Mouse (Mus musculus): ENCODE results near the gene Inpp5f.
"Not testable (repeated sequence)": the region's sequence is repeated elsewhere in the genome, so short reads cannot be mapped to it uniquely, and the experiment has no call there.

Gene Inpp5f

DNA sequence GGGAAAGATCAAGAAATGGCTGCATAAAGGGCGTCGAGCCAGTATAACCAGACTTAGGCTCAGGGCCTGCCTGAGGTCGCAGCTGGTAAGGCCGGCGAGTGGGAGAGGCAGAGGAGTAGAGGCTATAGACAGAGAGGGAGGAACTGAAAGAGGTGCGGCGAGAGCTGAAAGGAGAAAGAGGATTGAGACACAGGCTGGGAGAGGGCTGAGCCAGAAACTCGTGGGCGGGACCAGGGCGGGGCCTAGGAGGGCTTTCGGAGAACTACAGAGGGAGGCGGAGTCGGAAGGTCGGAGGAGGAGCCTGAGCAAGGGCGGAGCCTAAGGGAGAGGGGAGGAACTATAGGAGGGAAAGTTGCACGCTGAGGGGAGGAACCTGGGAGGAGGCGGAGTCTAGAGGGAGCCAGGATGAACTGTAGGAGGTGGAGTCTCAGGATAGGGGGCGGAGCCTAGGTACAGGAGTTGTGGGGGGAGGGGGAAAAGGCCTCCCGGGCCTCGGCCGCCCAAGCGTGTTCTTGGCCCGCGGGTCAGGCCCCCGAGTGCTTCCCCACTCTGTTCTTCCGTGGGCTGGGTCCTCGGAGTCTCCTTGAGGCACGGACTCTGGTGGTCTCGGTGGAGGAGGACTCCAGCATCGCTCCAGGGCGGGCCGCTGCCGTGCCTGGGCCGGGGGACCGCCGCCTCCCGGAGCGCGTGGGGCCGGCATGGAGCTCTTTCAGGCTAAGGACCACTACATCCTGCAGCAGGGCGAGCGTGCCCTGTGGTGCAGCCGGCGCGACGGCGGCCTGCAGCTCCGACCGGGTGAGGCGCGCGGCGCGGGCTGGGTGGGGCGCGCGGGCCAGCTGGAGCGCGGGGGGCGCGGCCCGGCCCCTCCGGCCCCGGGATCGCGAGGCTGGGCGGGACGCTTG, at the start of gene Inpp5f:
Gene Inpp5f (plus strand): TSS at position 432 of the 902 bp plus-strand sequence.
- DNase-seq: peak; percentile 97 to 98

- peak in 1 of 2 experiments; percentile 53 for DNase-seq
Measured at GRCm38 (mm10) chr7:128563373-128563772, 47.8 kb upstream of the Inpp5f start.

- no peak for DNase-seq
Measured at GRCm38 (mm10) chr7:128566311-128566710, 44.8 kb upstream of the Inpp5f start.

GRCm38 (mm10) chr7:128567561-128568244, 43.4 kb upstream of the Inpp5f start:
- peak; percentile 75 to 84 for DNase-seq

DNA sequence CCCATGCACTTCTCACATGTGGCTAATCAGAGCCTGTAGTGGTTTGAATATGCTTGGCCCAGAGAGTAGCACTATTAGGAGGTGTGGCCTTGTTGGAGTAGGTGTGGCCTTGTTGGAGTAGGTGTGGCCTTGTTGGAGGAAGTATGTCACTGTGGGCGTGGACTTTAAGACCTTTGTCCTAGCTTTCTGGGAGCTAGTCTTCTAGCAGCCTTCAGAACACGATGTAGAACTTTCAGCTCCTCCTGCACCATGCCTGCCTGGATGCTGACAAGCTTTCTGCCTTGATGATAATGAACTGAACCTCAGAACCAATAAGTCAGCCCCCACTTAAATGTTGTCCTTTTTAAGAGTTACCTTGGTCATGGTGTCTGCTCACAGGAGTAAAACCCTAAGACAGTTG, 41.7 kb upstream of the Inpp5f start:
- not testable (repeated sequence) for DNase-seq

DNA sequence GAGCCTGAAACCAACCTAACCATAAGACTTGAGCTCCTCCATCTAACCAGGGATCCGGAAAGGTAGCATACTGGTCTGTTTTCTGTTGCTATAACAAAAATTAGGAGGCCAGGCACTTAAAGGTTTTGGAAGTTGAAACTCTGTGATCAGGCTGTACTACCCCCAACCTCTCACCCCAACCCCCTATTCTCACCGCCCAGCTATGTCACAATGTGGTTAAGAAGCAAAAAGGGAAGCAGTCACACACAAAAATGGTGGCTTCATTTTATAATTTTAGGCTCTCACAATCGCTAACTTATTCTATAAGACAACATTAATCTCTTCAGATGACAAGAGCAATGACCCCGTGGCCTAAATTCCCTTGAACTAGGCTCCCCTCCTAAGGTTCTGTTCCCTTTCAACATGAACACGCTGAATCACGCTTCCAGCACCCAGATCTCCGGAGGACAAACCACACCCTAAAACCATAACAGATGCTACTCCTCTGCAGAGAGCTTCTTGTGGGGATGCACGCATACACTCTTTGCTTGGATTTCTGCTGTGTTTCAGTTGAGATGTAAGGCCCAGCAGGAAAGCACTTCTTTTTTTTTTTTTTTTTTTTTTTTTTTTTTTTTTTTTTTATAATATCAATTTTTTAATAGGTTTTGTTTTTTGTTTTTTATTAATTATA, 41.0 kb upstream of the Inpp5f start:
- DNase-seq: no peak

DNA sequence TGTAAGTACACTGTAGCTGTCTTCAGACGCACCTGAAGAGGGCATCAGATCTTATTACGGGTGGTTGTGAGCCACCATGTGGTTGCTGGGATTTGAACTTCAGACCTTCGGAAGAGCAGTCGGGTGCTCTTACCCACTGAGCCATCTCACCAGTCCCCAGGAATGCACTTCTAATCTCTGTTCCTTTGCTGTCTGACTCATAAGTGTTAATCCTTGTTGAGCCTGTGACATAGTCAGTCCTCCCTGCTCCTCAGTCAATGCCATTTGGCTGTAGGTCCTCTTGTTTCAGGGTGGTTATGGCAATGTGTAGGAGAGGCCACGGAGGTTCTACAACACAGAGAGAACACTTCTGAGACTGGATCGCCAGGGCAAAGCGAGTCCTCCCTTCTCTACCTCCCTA, 40.5 kb upstream of the Inpp5f start:
- DNase-seq: not testable (repeated sequence)

DNA sequence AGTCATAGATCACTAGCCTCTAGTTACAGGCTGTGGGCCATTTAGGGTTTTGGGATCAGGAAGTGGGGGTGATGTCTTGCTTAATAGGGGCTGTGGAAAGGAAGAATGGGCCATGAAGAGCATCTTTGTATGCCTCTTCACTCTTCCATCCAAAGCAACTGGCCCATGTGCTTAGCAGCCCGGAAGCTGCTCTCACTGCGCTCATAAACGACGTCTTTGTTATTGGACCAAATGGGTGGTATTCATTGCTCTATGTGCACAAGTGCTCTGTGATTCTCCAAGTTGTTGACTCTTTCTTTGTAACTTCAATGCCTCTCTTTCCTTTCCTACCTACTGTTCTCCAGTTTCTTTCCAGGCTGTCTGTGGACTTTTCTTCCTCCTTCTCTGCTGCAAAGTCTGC, 39.1 kb upstream of the Inpp5f start:
- no peak for DNase-seq

DNA sequence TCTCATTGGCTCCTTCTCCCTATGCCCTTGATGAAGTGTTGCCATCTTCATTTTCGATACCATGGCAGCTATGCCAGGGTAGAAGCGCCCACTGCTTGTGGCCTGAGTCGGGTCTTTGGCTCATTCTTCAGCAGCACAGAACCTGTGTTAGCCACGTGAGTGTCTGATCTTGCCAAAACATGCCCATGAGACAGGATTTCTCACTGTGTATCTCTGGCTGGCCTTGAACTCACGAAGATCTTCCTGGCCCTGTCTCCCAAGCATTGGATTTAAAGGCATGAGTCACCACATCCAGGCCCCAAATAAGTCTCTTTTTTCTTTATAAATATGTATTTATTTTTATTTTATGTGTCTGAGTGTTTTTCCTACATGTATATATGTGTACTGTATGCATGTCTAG, 35.9 kb upstream of the Inpp5f start:
- DNase-seq: no peak

GRCm38 (mm10) chr7:128575794-128576193, 35.3 kb upstream of the Inpp5f start:
- DNase-seq: no peak

GRCm38 (mm10) chr7:128577607-128578006, 33.5 kb upstream of the Inpp5f start:
- DNase-seq: no peak

DNA sequence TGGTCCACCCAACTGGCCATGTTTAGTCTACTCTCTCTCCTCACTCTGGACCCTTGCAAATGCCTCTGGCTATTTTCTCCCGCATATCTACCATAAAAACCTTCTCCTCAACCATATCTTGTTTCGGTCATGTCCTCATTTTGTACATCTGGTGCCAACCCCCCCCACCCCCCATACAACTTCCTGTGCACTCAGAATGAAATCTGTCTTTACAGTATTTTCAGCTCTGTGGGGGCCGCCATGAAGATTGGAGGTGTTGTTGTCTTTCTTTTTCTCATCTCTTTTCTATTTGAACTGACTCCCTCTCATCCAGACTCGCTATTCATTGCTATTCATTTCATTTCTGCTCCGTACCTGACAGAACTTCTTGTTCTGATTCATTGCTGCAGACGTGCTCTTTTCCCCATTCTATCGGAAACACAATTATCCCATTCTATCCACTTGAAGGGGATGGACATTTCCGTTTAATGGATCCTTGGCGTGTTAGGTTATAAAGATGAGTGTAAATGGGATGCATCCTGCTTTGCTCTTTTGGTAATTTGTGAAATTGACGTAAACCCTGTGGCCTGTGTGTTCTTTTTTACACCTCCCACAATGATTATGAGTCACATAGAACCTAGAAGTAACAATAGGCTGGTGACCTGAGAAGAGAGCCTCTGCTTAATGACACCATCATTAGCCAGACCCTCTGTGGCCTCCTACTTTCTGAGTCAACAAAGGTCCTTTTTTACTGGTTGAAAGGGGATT, 32.8 kb upstream of the Inpp5f start:
- no peak for DNase-seq

- no peak for DNase-seq
Measured at GRCm38 (mm10) chr7:128579381-128579780, 31.7 kb upstream of the Inpp5f start.

- no peak for DNase-seq
Measured at GRCm38 (mm10) chr7:128580318-128580717, 30.8 kb upstream of the Inpp5f start.

GRCm38 (mm10) chr7:128581864-128582484, 29.2 kb upstream of the Inpp5f start:
- DNase-seq: peak in 1 of 2 experiments; percentile 39

GRCm38 (mm10) chr7:128583213-128583948, 27.7 kb upstream of the Inpp5f start:
- peak; percentile 65 to 70 for DNase-seq

- DNase-seq: no peak
Measured at GRCm38 (mm10) chr7:128587334-128587933, 23.7 kb upstream of the Inpp5f start.

DNA sequence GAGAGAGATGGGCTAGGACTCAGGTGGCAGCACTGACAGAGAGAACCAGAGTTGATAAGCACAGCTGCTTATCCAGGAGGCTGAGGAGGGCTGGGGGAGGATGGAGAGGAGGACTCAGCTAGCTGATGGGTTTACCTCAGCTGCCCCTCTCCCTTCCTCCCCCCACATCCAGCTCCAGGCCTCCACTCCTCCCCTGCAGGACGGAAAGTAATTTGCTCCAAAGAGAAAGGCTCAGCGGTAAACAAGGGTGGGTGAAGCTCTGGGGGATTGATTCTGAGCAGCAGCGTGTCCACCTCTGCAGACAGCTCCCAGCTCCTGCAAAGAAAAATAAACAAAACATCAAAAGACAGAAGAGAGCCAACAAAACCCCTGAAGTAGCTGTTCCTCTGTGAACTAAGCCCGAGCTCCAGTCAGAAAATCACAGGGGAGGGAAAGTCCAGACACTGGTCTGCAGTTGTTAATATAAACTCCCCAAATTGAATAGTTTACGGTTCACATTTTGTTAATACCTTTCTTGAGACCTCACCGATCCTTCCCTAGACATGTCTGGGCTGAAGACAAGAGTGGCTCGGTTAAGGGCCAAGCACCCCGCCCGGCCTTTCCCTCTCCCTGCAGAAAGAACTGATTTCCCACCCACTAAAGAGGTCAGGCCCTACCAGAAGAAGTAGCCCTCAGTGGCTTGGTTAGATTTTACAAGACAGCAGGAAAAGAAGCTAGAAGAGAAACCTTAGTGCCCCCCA, 19.6 kb upstream of the Inpp5f start:
- no peak for DNase-seq

DNA sequence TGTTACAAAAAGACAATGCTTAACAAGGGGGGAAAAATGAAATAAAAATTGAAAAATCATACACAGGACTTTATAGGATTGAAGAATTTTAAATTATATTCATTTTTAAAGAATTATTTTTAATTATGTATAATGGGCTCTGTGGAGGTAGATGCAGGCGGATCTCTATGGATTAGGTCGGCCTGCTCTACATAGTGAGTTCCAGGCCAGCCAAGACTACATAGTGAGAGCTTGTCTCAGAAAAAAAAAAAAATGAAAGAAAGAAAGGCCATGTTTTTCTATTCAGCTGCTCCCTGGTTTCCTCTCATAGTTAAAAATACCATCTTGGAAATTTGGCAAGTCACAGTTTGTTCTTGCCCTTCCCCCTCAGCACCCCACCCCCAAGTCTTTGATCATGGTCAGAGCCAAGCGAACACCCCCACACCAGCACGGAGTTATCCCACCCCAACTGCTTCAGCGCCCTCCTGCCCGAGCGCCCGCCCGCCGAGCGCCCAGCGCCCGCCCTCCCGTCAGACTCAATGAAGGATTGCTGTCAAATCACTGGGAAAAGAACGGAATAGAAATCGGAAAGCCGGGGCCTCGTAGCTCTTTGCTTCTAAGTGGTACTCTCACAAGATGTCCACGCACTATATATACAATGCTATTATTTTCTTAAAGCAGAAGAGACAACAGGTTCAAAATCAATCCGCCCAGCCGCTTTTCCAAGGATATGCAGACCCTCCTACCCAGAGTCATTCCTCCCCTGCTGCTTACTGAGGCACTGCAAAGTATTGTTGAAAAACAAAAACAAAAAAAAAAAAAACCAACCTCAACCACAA, 18.8 kb upstream of the Inpp5f start:
- peak; percentile 44 to 46 for DNase-seq

DNA sequence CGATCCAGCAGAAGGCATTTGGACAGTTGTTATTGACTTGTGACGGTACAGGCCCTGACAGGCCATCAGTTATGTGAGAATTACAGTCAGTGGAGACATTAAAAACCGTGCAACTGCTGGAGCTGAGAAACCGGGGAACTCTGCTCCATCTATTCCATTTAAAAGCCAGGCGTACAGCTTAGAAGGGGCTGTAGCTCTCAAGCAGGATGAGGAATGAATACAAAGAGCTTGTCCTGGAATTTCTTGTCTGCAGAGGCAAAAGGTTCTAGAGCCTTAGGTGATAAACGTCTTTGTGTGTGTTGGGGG, 18.2 kb upstream of the Inpp5f start:
- DNase-seq: no peak
